Mouse (Mus musculus) midbrain, embryonic 14.5 days (tissue): ENCODE measurements around the gene Gm35549. TPM values are rescaled to one million over a fixed set of nuclear protein-coding genes. Genes with fewer than 3 reads are reported as not detected.

Experiments used
- ATAC-seq: fragments of 200-750 bp; cut with Nextera tagmentation; 2 replicates; pipeline ENCODE4 v1.8.0; 2017; ENCODE audit warnings: moderate number of reproducible peaks, moderate library complexity; ENCODE audit not compliant: low FRiP score, low TSS enrichment
- DNase-seq: peaks from one replicate; pipeline ENCODE4 v3.0.0-alpha.2; 2015
- H3K27ac ChIP-seq: fragments of 300-500 bp; sonication (generic); replicated peaks from 2 replicates; pipeline ENCODE4 v1.5.1; 2014; ENCODE audit warnings: mild to moderate bottlenecking, low read depth, low read length, moderate library complexity
- H3K27me3 ChIP-seq: fragments of 300-500 bp; sonication (generic); 2 replicates; pipeline ENCODE4 v1.6.1; 2014; ENCODE audit warnings: low read length, control low read depth, mixed read lengths; ENCODE audit not compliant: control insufficient read depth, insufficient read depth
- H3K36me3 ChIP-seq: fragments of 300-500 bp; sonication (generic); 2 replicates; pipeline ENCODE4 v1.6.1; 2014; ENCODE audit warnings: low read length, control low read depth; ENCODE audit not compliant: control insufficient read depth, insufficient read depth
- H3K4me1 ChIP-seq: fragments of 300-500 bp; sonication (generic); 2 replicates; pipeline ENCODE4 v1.6.1; 2014; ENCODE audit warnings: mild to moderate bottlenecking, antibody characterized with exemption, low read length, control low read depth; ENCODE audit not compliant: control insufficient read depth, insufficient read depth
- H3K4me2 ChIP-seq: fragments of 300-500 bp; sonication (generic); 2 replicates; pipeline ENCODE4 v1.6.1; 2014; ENCODE audit warnings: mild to moderate bottlenecking, low read length, moderate library complexity
- H3K4me3 ChIP-seq: fragments of 300-500 bp; sonication (generic); replicated peaks from 2 replicates; pipeline ENCODE4 v1.5.1; 2014; ENCODE audit warnings: low read depth, low read length
- H3K9ac ChIP-seq: fragments of 300-500 bp; sonication (generic); replicated peaks from 2 replicates; pipeline ENCODE4 v1.6.1; 2014; ENCODE audit warnings: mild to moderate bottlenecking, low read length, moderate library complexity
- H3K9me3 ChIP-seq: fragments of 300-500 bp; sonication (generic); 2 replicates; pipeline ENCODE4 v1.6.1; 2016; ENCODE audit warnings: low read length, control low read depth, mixed read lengths; ENCODE audit not compliant: control insufficient read depth
- WGBS: fragments of 180-500 bp; shearing (Covaris S2); extraction: QIAGEN DNeasy Blood & Tissue Kit; methylation state at CpG from one replicate; pipeline ENCODE4 v1.1.7; 2014; 5-methylcytosine and 5-hydroxymethylcytosine counted together
- polyA plus RNA-seq: library from polyadenylated mRNA; unstranded; fragments of >200 nt; fragmentation: Nextera tagmentation; extraction: Ambion mirVana; gene quantifications from 2 replicates; pipeline ENCODE4 v1.2.1, GENCODE M21; 2014

The Gm35549 gene
- polyA plus RNA-seq, 1 experiment from 2014 or later: 0.88 TPM

DNA sequence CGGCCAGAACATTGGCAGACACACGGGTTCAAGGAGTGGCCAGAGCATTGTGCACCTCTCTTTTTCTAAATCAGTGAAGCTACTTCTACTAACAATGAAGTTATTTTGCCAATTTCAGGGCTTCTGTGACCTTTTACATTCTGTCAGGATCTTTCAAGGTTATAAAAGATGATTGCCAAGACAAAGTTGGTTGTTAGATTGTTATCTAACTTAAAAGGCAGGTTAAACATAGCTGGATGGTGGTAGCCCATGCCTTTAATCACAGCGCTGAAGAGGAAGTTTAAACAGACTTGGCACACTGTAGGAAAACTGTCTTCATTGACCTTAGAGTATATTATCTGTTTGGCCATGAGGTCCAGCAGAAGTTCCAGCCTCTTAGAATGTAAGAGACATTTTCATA, 1.8 kb upstream of the Gm35549 start:
- 95% methylated on average over 3 of the region's 3 CpGs for WGBS
- Histone ChIP-seq H3K4me3 (no peak overlapping the region), H3K36me3 (peaks cover 23% of the 10 kb centered on the region), H3K27ac (no peak overlapping the region), H3K27me3 (no peaks in the 10 kb centered on the region), H3K4me2 (no peak overlapping the region), H3K9ac (no peak overlapping the region), H3K4me1 (no peaks in the 10 kb centered on the region), H3K9me3 (no peaks in the 10 kb centered on the region)
- DNase-seq (no peak), ATAC-seq (no peak)

DNA sequence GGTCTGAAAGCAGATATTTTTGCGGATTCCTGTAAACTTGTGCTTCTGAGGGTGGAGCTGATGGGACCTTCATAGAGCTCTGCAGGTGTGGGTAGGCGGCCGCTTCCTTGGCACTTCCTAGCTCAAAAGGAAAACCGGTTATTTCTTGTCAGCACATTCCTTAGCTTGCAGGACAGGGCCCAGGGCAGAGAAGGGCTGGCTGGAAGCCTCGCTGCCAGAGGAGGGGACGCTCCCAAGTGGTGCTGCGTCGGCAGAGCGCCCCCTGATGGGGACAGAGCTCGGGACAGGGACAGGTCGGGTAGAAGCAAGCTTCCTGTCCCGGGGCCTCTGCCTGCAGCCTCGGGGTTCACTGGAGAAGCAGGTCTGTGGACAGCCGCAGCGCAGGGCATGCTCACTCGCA, 6.2 kb downstream of the Gm35549 start:
- H3K36me3 ChIP-seq: peaks cover 24% of the 10 kb centered on the region
- no peaks in the 10 kb centered on the region for H3K27me3 ChIP-seq
- DNase-seq (peak; percentile 39), ATAC-seq (no peak)
- no peak overlapping the region for H3K9ac ChIP-seq
- no peaks in the 10 kb centered on the region for H3K4me1 ChIP-seq
- H3K27ac ChIP-seq: no peak overlapping the region
- no peak overlapping the region for H3K4me2 ChIP-seq
- 20% methylated on average over 16 of the region's 16 CpGs for WGBS
- no peaks in the 10 kb centered on the region for H3K9me3 ChIP-seq
- no peak overlapping the region for H3K4me3 ChIP-seq

DNA sequence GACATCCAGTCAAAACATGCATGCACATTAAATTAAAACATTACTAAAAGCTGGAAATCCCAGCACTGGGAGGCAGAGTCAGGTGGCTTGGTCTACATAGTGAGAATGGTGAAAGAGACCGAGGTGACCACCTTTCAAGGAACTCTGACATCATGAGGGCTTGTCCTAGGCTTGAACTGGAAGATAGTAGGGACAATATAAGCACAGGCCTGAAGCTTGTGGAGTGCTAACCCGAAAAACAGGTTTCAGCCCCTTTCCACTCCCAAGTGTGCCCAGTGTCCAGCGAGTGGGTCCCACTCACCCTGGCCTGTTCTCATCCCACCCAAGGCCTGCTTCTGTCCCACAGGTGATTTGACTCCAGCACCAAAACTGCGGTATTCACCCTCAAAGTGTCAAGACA, 6.6 kb downstream of the Gm35549 start:
- Histone ChIP-seq H3K27ac (no peak overlapping the region), H3K4me1 (no peaks in the 10 kb centered on the region), H3K9me3 (no peaks in the 10 kb centered on the region), H3K36me3 (peaks cover 27% of the 10 kb centered on the region), H3K27me3 (no peaks in the 10 kb centered on the region), H3K9ac (no peak overlapping the region), H3K4me3 (no peak overlapping the region), H3K4me2 (no peak overlapping the region)
- 84% methylated on average over 4 of the region's 4 CpGs for WGBS
- no peak for ATAC-seq
- DNase-seq: no peak

DNA sequence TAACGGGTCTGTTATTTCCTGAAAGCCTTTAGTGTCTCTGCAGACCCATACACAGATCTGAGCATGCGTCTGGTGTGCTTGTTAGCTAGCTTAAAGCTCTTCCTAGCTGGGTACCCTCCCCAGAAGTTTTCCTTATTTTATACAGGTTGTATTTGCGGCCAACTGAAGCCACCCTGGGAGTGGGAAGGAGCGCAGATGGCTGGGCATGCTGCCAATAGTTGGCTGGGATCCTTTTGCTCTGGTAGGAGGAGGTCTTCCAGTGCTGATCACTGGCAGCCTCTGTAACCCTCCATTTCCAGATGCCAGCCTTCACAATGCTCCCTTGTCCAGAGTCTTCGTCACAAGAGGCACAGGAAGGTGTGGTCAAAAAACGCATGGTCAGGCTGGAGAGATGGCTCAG, 7.0 kb downstream of the Gm35549 start:
- ATAC-seq (peak; percentile 80), DNase-seq (peak; percentile 83)
- WGBS: 65% methylated on average over 6 of the region's 6 CpGs
- H3K4me3 ChIP-seq: no peak overlapping the region
- no peaks in the 10 kb centered on the region for H3K4me1 ChIP-seq
- H3K9ac ChIP-seq: no peak overlapping the region
- peak overlapping the region; percentile 56; the same call in 1 of the 2 replicates for H3K27ac ChIP-seq
- peaks cover 27% of the 10 kb centered on the region for H3K36me3 ChIP-seq
- H3K9me3 ChIP-seq: no peaks in the 10 kb centered on the region
- H3K27me3 ChIP-seq: no peaks in the 10 kb centered on the region
- H3K4me2 ChIP-seq: no peak overlapping the region

DNA sequence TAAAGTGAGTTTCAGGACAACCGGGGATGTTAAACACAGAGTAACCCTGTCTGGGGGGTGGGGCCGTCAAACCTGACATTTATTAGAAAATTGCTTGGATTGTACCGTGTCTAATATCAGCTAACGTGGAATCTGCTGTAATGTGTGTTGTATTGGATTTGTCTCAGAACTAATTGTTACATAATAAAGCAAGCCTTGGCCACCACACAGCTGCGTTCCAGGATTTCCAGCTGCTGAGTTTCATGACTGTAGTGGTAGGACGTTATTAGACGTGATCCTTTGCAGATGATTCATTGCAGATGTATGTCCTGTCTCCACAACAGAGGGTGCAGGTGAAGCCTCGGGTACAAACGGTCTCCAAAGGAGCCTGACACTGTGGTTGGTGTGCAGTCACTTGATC, 7.7 kb downstream of the Gm35549 start:
- no peaks in the 10 kb centered on the region for H3K27me3 ChIP-seq

DNA sequence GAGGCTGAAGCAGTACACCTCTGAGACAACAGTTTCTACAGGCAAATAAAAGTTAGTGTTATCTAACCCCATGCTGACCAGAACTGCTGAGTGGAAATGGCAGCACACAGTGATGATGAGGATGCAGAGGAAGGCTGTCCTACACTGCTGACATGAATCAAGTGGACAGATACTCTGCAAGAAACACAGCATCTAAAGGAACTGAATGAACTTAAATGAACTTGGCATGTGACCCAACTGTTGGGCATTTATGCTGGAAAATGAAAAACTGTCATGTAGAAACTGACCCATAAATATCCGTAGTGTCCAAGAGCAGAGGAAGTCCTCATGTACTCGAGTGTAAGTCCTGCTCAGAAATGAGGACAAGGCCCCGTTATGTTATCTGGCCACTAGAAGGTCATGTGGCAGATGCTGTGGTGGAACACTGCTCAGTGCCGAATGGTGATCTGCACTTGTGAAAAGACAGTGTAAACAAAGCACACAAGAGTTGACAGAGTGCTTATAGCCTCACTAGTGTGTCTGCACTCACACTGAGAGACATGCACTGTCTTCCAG, 13.9 kb downstream of the Gm35549 start:
- Histone ChIP-seq H3K27ac (no peak overlapping the region), H3K9ac (no peak overlapping the region), H3K4me2 (no peak overlapping the region), H3K9me3 (no peaks in the 10 kb centered on the region), H3K27me3 (no peaks in the 10 kb centered on the region), H3K36me3 (peaks cover 62% of the 10 kb centered on the region), H3K4me3 (no peak overlapping the region), H3K4me1 (no peaks in the 10 kb centered on the region)
- ATAC-seq: no peak
- no peak for DNase-seq
- WGBS: 89% methylated on average over 4 of the region's 4 CpGs

More for the DNA sequence above, 7.7 kb downstream of the Gm35549 start:
- Histone ChIP-seq H3K4me3 (no peak overlapping the region), H3K27ac (peak overlapping the region; percentile 56; the same call in 1 of the 2 replicates), H3K4me1 (no peaks in the 10 kb centered on the region), H3K9ac (no peak overlapping the region), H3K9me3 (no peaks in the 10 kb centered on the region), H3K36me3 (peaks cover 27% of the 10 kb centered on the region), H3K4me2 (no peak overlapping the region)
- WGBS: 77% methylated on average over 9 of the region's 9 CpGs
- DNase-seq (no peak), ATAC-seq (no peak)

DNA sequence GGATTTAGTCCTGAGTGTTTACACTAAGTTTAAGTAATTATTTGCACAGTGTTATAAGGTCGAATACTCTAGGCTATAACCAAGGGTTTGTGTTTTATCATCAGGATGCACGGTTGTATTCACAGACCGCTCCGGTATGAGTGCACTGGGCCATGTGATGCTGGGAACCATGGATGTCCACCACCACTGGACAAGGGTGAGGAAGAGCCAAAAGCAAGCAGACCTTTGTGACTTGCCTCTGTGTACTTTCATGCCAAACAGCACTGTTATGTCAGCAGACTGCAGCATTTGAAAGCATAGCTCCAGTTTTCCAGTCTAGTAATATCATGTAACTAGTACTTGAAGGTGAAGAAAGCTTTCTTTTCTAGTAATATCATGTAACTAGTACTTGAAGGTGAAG, 17.1 kb downstream of the Gm35549 start:
- H3K27me3 ChIP-seq: no peaks in the 10 kb centered on the region
- H3K36me3 ChIP-seq: peaks cover 58% of the 10 kb centered on the region
- ATAC-seq: no peak
- H3K4me2 ChIP-seq: no peak overlapping the region
- H3K4me1 ChIP-seq: no peaks in the 10 kb centered on the region
- no peak overlapping the region for H3K9ac ChIP-seq
- H3K9me3 ChIP-seq: no peaks in the 10 kb centered on the region
- no peak overlapping the region for H3K4me3 ChIP-seq
- no peak for DNase-seq
- H3K27ac ChIP-seq: no peak overlapping the region
- 97% methylated on average over 4 of the region's 4 CpGs for WGBS

DNA sequence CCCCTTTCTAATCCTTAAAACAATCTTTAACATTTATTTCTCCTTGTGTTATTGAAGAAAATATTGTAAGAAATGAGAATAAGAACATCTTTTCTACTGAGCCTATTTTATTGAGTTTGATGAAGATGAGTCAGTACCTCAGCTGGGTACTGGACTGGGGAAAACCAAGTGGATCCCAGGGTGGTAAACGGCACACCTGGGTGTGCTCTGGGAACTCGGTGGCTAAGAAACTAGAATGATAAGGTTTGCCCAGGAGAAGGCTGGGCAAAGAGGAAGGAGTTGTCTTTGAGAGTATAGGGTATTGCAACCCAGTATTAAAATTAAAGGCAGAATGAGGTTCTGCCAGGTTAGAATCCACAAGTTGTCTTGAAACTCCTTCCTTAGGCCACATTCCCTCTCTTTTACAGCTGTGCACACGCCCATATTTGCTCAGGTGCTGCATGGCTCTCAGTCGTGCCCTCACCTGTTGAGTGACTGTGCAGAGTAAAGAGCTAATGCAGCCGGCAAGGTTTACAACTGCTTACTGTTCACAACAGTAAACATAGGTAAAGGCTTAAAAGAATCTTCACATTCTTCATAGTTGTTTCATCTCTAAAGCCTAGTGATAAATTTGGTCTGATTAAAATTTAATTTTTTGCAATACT, 20.3 kb downstream of the Gm35549 start:
- ATAC-seq (no peak), DNase-seq (no peak)
- Histone ChIP-seq H3K27me3 (no peaks in the 10 kb centered on the region), H3K9ac (no peak overlapping the region), H3K36me3 (peaks cover 62% of the 10 kb centered on the region), H3K27ac (no peak overlapping the region), H3K4me2 (no peak overlapping the region), H3K4me1 (no peaks in the 10 kb centered on the region), H3K9me3 (no peaks in the 10 kb centered on the region), H3K4me3 (no peak overlapping the region)
- WGBS: 90% methylated on average over 5 of the region's 5 CpGs

DNA sequence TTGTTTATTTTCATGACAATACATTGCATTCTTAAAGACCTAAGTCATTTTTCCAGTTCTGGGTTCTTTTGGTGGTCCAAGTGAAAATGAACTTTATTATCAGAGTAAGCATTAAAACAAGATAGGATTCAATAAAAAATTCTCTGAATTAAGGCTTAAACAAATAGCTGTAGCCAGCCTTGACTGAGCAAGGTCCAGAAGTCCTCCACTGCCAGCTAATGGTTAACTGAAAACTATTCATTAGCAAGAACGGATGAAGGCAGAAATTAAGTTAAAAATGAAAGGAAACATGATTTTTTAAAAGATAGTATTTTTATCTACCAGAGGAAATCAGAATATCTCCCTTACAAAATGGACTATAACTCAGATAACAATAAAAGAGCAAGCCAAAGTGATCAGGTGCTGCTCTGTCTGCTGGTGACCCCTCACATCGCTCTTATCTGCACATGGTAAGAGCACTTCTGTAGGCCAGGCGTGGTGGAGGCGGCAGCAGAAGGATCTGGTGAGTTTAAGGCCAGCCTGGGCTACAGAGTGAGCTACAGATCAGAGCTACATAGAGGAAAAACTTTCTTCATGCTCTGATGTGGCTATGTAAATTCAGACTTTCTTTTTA, 28.5 kb downstream of the Gm35549 start:
- H3K27me3 ChIP-seq: no peaks in the 10 kb centered on the region
- 90% methylated on average over 4 of the region's 4 CpGs for WGBS
- peaks cover 40% of the 10 kb centered on the region for H3K36me3 ChIP-seq
- no peaks in the 10 kb centered on the region for H3K4me1 ChIP-seq
- no peak overlapping the region for H3K4me3 ChIP-seq
- no peak overlapping the region for H3K4me2 ChIP-seq
- H3K27ac ChIP-seq: no peak overlapping the region
- H3K9ac ChIP-seq: no peak overlapping the region
- DNase-seq (no peak), ATAC-seq (no peak)
- no peaks in the 10 kb centered on the region for H3K9me3 ChIP-seq
